Mouse (Mus musculus) limb, embryonic 12.5 days (tissue): ENCODE results near the gene Tsc2. TPM values are rescaled to one million over a fixed set of nuclear protein-coding genes. Genes with fewer than 3 reads are reported as not detected.
"Not testable (repeated sequence)": the region's sequence is repeated elsewhere in the genome, so short reads cannot be mapped to it uniquely, and the experiment has no call there.

ENCODE experiments used
- ATAC-seq: fragments of 200-750 bp; cut with Nextera tagmentation; 2 replicates; pipeline ENCODE4 v1.8.0; 2017; ENCODE audit warnings: low read depth, moderate TSS enrichment; ENCODE audit not compliant: insufficient number of reproducible peaks, insufficient read depth, low FRiP score, low TSS enrichment
- H3K27ac ChIP-seq: fragments of 300-500 bp; sonication (generic); 2 replicates; pipeline ENCODE4 v1.5.1; 2016; ENCODE audit warnings: mild to moderate bottlenecking, moderate library complexity
- H3K27me3 ChIP-seq: fragments of 300-500 bp; sonication (generic); 2 replicates; pipeline ENCODE4 v1.6.1; 2016; ENCODE audit warnings: mild to moderate bottlenecking, moderate library complexity
- H3K36me3 ChIP-seq: fragments of 300-500 bp; sonication (generic); 2 replicates; pipeline ENCODE4 v1.6.1; 2016; ENCODE audit warnings: mild to moderate bottlenecking, moderate library complexity
- H3K4me1 ChIP-seq: fragments of 300-500 bp; sonication (generic); replicated peaks from 2 replicates; pipeline ENCODE4 v1.6.1; 2016
- H3K4me2 ChIP-seq: fragments of 300-500 bp; sonication (generic); 2 replicates; pipeline ENCODE4 v1.6.1; 2016; ENCODE audit warnings: mild to moderate bottlenecking, moderate library complexity
- H3K4me3 ChIP-seq: fragments of 300-500 bp; sonication (generic); replicated peaks from 2 replicates; pipeline ENCODE4 v1.5.1; 2016; ENCODE audit warnings: mild to moderate bottlenecking
- H3K9ac ChIP-seq: fragments of 300-500 bp; sonication (generic); replicated peaks from 2 replicates; pipeline ENCODE4 v1.6.1; 2016; ENCODE audit warnings: mild to moderate bottlenecking, moderate library complexity
- H3K9me3 ChIP-seq: fragments of 300-500 bp; sonication (generic); 2 replicates; pipeline ENCODE4 v1.6.1; 2016; ENCODE audit warnings: mild to moderate bottlenecking, moderate library complexity
- WGBS: fragments of 180-500 bp; shearing (Covaris S2); methylation state at CpG from one replicate; pipeline ENCODE4 v1.1.7; 2016; 5-methylcytosine and 5-hydroxymethylcytosine counted together
- polyA plus RNA-seq: library from polyadenylated mRNA; unstranded; fragments of >200 nt; fragmentation: Nextera tagmentation; extraction: Ambion mirVana; gene quantifications from 2 replicates; pipeline ENCODE4 v1.2.1, GENCODE M21; 2016

Tsc2 gene
- 68.6 and 77.7 TPM in 2 replicates for polyA plus RNA-seq

DNA sequence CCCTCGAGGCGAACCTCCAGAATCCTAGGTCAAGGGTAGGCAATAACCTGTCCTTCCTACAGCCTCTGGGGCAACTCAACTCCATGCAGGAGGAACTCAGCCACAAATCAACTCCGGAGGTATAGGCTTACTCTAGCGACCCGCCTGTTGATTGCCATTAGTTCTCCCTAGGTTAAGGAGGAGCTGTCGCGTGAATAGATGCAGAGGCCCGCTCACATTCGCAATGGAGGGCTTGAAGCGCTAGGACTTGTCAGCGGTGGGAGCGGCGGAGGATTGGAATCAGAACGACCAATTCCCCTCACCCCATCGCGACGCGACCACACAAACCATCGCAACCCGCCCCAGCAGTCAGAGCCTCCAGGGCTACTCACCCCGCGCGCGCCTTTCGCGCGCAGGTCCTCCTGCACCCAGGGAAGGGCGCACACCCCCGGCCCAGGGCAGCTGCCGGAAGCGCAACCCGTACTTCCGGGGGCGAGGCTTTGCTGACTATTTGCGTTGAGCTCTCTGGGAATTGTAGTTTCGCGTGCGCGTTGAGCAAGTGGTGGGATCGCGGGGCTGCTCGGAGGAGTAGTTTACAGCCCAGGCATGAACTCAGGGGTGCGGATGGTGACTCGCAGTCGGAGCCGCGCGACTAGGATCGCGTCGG lies at the start of gene Tsc2, which contains the start of gene Nthl1:
Tsc2 (minus strand) TSS at position 464 of the 646 bp plus-strand sequence.
Nthl1 (plus strand) TSS at position 514 of the 646 bp plus-strand sequence.
- Histone ChIP-seq H3K9ac (peak within 1 kb of the TSS; percentile 83), H3K9me3 (no peaks in the 10 kb centered on the region), H3K27me3 (no peaks in the 10 kb centered on the region), H3K4me3 (peak within 1 kb of the TSS; percentile 60), H3K4me2 (peak within 1 kb of the TSS; percentile 88), H3K36me3 (peaks cover 49% of the 10 kb centered on the region), H3K27ac (peak within 1 kb of the TSS; percentile 93), H3K4me1 (peaks cover 16% of the 10 kb centered on the region)
- peak; percentile 83 for ATAC-seq
- 2% methylated on average over 51 of the region's 51 CpGs for WGBS

- WGBS = 86% methylated on average over 24 of the region's 24 CpGs
- peaks cover under 1% of the 10 kb centered on the region; the same call in 1 of the 2 replicates for H3K4me1 ChIP-seq
- H3K9me3 ChIP-seq = no peaks in the 10 kb centered on the region
- no peak overlapping the region for H3K4me3 ChIP-seq
- H3K27me3 ChIP-seq = no peaks in the 10 kb centered on the region
- no peak overlapping the region for H3K9ac ChIP-seq
- peaks cover 67% of the 10 kb centered on the region for H3K36me3 ChIP-seq
- H3K4me2 ChIP-seq = no peak overlapping the region
- no peak for ATAC-seq
- no peak overlapping the region for H3K27ac ChIP-seq
Measured at GRCm38 (mm10) chr17:24677500-24678080, 45.2 kb upstream of the Tsc2 start.

DNA sequence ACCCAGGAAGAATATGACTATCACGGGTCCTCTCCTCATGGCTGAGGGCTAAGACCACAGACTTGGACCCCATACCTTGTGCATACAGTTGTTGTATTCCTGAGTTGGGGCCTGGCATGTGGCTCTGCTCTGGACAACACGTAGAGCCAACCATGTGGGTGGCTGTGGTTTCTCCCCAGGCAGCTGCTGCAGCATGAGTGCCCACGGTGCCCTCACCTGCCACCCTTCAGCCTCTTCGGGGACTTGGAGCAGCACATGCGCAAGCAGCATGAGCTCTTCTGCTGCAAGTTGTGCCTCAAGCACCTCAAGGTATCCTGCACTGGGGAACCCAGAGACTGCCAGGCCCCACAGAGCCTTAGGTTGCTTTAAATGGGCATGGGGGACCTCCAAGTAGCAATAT lies 44.4 kb upstream of the Tsc2 start:
- Histone ChIP-seq H3K27ac (no peak overlapping the region), H3K4me3 (no peak overlapping the region), H3K9ac (no peak overlapping the region), H3K27me3 (no peaks in the 10 kb centered on the region), H3K9me3 (no peaks in the 10 kb centered on the region), H3K4me2 (no peak overlapping the region), H3K4me1 (peaks cover 8% of the 10 kb centered on the region), H3K36me3 (peaks cover 59% of the 10 kb centered on the region)
- ATAC-seq = no peak
- 91% methylated on average over 5 of the region's 5 CpGs for WGBS

GRCm38 (mm10) chr17:24676187-24676586 lies 43.8 kb upstream of the Tsc2 start:
- Histone ChIP-seq H3K27ac (no peak overlapping the region), H3K4me1 (peaks cover 15% of the 10 kb centered on the region), H3K36me3 (peaks cover 53% of the 10 kb centered on the region), H3K27me3 (no peaks in the 10 kb centered on the region), H3K9ac (no peak overlapping the region), H3K9me3 (no peaks in the 10 kb centered on the region), H3K4me3 (no peak overlapping the region), H3K4me2 (no peak overlapping the region)
- WGBS = 63% methylated on average over 2 of the region's 2 CpGs
- no peak for ATAC-seq

- Histone ChIP-seq H3K4me3 (no peak overlapping the region), H3K9me3 (no peaks in the 10 kb centered on the region), H3K36me3 (peaks cover 33% of the 10 kb centered on the region), H3K27ac (no peak overlapping the region), H3K9ac (peak overlapping the region; percentile 40; the same call in 1 of the 2 replicates), H3K4me1 (peaks cover 25% of the 10 kb centered on the region), H3K4me2 (no peak overlapping the region), H3K27me3 (no peaks in the 10 kb centered on the region)
- WGBS = 85% methylated on average over 7 of the region's 7 CpGs
- no peak for ATAC-seq
Measured at GRCm38 (mm10) chr17:24674277-24674676, 41.8 kb upstream of the Tsc2 start.

DNA sequence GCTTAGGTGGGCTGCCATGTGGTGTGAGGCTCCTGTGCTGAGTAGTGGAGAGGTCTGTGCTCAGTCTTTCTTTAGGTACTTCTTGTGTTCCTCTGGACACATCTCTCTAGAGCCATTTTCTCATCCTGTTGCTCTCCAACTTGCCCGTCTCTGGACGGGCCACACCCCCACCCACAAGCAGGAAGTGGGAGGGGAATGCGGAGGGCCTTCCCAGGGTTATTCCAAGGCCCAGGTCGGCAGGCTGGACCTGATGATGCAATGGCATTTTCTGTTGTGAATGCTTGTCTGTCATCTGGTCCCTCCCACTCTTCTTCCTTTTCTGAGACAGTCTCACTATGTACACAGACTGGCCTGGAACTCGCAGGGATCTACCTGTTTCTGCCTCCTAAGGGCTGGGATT lies 39.7 kb upstream of the Tsc2 start:
- ATAC-seq = no peak
- Histone ChIP-seq H3K9ac (peak overlapping the region; percentile 44), H3K36me3 (peaks cover 12% of the 10 kb centered on the region), H3K27me3 (no peaks in the 10 kb centered on the region), H3K9me3 (no peaks in the 10 kb centered on the region), H3K4me2 (peak overlapping the region; percentile 85), H3K27ac (no peak overlapping the region), H3K4me1 (peaks cover 31% of the 10 kb centered on the region), H3K4me3 (no peak overlapping the region)
- WGBS = 22% methylated on average over 5 of the region's 5 CpGs

GRCm38 (mm10) chr17:24671346-24671745 lies 38.9 kb upstream of the Tsc2 start:
- Histone ChIP-seq H3K4me3 (0 out of 2 replicates have a peak overlapping the region, but pooled peaks have one; percentile 99), H3K4me1 (peaks cover 31% of the 10 kb centered on the region), H3K27ac (no peak overlapping the region), H3K4me2 (peak overlapping the region; percentile 85), H3K9ac (peak overlapping the region; percentile 44), H3K27me3 (no peaks in the 10 kb centered on the region), H3K9me3 (no peaks in the 10 kb centered on the region), H3K36me3 (peaks cover 4% of the 10 kb centered on the region; the same call in 1 of the 2 replicates)
- ATAC-seq = no peak
- 80% methylated on average over 5 of the region's 5 CpGs for WGBS

- H3K27ac ChIP-seq = peak overlapping the region; percentile 86
- H3K36me3 ChIP-seq = 0 out of 2 replicates have a peak, but pooled peaks cover 4% of the 10 kb centered on the region
- H3K27me3 ChIP-seq = no peaks in the 10 kb centered on the region
- peak overlapping the region; percentile 99 for H3K4me3 ChIP-seq
- peak overlapping the region; percentile 97 for H3K9ac ChIP-seq
- H3K4me1 ChIP-seq = peaks cover 31% of the 10 kb centered on the region
- H3K9me3 ChIP-seq = no peaks in the 10 kb centered on the region
- peak overlapping the region; percentile 85 for H3K4me2 ChIP-seq
- ATAC-seq = no peak
- WGBS = 12% methylated on average over 8 of the region's 8 CpGs
Measured at GRCm38 (mm10) chr17:24670246-24670844, 37.9 kb upstream of the Tsc2 start.

DNA sequence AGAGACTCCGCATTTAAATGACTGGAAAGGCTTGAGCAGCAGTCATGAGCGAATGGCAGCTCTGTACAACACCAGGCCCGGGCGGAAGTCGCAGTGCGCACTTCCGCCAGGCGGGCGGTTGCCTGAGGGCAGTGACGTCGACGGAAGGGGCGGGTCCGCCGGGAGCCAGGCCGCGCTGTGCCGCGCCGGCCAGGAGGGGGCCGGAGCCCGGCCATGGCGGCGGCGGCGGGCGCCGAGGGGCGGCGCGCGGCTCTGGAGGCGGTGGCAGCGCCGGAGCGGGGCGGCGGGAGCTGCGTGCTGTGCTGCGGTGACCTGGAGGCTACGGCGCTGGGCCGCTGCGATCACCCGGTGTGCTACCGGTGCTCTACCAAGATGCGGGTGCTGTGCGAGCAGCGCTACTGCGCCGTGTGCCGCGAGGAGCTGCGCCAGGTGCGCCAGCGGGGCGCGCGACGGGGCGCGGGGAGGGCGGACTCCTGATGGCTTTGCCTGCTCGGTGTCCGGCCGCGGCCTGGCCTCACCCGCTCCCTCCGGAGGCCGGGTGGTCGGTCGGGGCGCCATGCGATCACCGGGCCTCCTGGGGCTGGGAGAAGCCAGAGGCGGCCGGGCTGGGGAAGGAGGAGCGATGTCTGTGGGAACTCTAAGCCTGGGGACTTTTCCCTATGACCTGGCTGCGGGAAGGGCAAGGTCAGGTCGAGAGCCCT lies 37.3 kb upstream of the Tsc2 start, which contains the start of gene Zfp598:
Zfp598 (plus strand) TSS at position 143 of the 701 bp plus-strand sequence.
- under 1% methylated on average over 73 of the region's 80 CpGs for WGBS
- H3K4me1 ChIP-seq = peaks cover 31% of the 10 kb centered on the region
- peak within 1 kb of the TSS; percentile 85 for H3K4me2 ChIP-seq
- H3K9me3 ChIP-seq = no peaks in the 10 kb centered on the region
- H3K27me3 ChIP-seq = no peaks in the 10 kb centered on the region
- peak; percentile 96 for ATAC-seq
- peak within 1 kb of the TSS; percentile 97 for H3K9ac ChIP-seq
- peak within 1 kb of the TSS; percentile 86 for H3K27ac ChIP-seq
- H3K36me3 ChIP-seq = 0 out of 2 replicates have a peak, but pooled peaks cover 4% of the 10 kb centered on the region
- H3K4me3 ChIP-seq = peak within 1 kb of the TSS; percentile 99

DNA sequence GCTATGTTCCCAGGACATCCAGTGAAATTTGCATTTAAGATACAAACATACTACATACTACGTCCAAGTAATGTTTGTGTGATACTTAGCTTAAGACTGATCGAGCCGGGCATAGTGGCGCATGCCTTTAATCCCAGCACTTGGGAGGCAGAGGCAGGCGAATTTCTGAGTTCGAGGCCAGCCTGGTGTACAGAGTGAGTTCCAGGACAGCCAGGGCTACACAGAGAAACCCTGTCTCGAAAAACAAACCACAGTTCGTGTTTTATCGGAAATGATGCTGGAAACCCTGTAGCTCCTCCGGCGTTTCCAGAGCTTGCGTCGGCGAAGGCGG lies 36.7 kb upstream of the Tsc2 start:
- Histone ChIP-seq H3K4me1 (peaks cover 31% of the 10 kb centered on the region), H3K4me3 (peak overlapping the region; percentile 99), H3K9ac (peak overlapping the region; percentile 97; the same call in 1 of the 2 replicates), H3K27ac (peak overlapping the region; percentile 86), H3K4me2 (peak overlapping the region; percentile 85)
- H3K27me3 ChIP-seq, H3K36me3 ChIP-seq, H3K9me3 ChIP-seq: not testable (repeated sequence)
- ATAC-seq = peak; percentile 42
- WGBS = 12% methylated on average over 15 of the region's 15 CpGs

DNA sequence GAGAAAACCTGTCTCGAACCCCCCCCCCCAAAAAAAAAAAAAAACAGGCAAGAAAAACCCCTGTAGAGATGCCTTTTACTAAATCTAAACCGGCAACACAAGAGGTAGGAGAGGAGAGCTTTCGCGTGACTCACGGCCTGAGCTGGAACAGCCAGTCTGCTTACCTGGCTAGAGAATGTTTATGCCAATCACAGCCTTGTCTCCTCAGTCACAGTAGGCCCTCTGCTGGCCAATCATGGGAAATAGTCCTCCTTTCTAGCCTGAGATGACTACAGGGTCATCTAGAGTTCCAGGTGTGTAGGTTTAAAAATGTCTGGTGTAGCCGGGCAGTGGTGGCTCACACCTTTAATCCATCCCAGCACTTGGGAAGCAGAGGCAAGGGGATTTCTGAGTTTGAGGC lies 35.0 kb upstream of the Tsc2 start:
- Histone ChIP-seq H3K27ac (no peak overlapping the region), H3K4me3 (no peak overlapping the region), H3K4me1 (peaks cover 28% of the 10 kb centered on the region), H3K9me3 (no peaks in the 10 kb centered on the region), H3K4me2 (no peak overlapping the region), H3K9ac (no peak overlapping the region), H3K36me3 (no peaks in the 10 kb centered on the region), H3K27me3 (no peaks in the 10 kb centered on the region)
- no peak for ATAC-seq
- 26% methylated on average over 6 of the region's 6 CpGs for WGBS
